Mouse (Mus musculus): ENCODE results near the gene Nfkbib. TPM values are rescaled to one million over a fixed set of nuclear protein-coding genes. Genes with fewer than 3 reads are reported as not detected.

Nfkbib gene
- polyA plus RNA-seq, 1 experiment from 2014 or later, result 38.9 TPM

DNA sequence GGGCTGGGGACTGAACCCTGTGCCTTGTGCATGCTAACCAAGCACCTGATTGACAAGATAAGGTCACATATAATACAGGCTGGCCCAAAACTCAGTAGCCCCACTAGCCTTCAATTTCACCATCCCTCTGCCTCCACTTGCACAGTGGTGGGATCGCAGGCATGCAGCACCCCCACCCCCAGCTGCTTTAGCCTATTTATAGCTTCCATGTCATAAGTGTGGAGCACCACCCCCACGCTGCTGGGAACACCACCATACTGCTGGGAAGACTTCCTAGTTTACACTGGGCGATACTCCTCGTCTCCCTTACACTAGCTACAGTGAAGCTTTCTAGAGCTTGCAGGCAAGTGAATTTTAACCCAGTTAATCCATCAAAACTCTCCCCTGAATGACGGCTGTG, 52.6 kb downstream of the Nfkbib start:
- no peak for ATAC-seq (ENCODE audit: insufficient number of reproducible peaks, insufficient read depth, low FRiP score, low TSS enrichment)
- H3K4me2 ChIP-seq (replicated peaks), result no peak overlapping the region
- no peak overlapping the region for H3K27ac ChIP-seq
- 0 out of 2 replicates have a peak overlapping the region, but pooled peaks have one; percentile 4 for H3K9ac ChIP-seq
- peaks cover 14% of the 10 kb centered on the region for H3K4me1 ChIP-seq
- no peaks in the 10 kb centered on the region for H3K27me3 ChIP-seq
- no peaks in the 10 kb centered on the region for H3K36me3 ChIP-seq
- 78% methylated on average over 5 of the region's 5 CpGs for WGBS
- H3K9me3 ChIP-seq, result no peaks in the 10 kb centered on the region
- H3K4me3 ChIP-seq, result no peak overlapping the region

DNA sequence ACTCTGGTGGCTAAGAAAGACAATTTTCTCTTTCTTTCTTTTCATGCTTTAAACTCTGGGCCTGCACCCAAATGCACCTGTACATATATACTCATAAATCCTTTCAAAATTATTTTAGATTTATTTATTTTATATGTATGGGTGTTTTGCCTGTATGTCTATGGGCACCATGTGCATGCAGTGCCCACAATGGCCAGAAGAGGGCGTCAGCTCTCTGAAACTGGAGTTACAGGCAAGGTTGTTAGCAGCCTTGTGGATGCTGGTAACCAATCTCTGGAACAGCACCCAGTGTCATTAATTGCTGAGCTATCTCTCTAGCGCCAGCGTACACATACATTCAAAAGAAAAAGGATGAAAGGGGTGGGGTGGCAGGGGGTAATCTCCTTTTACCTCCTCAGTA, 56.4 kb downstream of the Nfkbib start:
- Histone ChIP-seq H3K9ac (no peak overlapping the region), H3K4me3 (no peak overlapping the region), H3K27ac (no peak overlapping the region), H3K36me3 (no peaks in the 10 kb centered on the region), H3K9me3 (no peaks in the 10 kb centered on the region), H3K27me3 (no peaks in the 10 kb centered on the region), H3K4me2 (replicated peaks) (no peak overlapping the region), H3K4me1 (0 out of 2 replicates have a peak, but pooled peaks cover under 1% of the 10 kb centered on the region)
- ATAC-seq (ENCODE audit: insufficient number of reproducible peaks, insufficient read depth, low FRiP score, low TSS enrichment), result no peak
- 62% methylated on average over 3 of the region's 3 CpGs for WGBS

DNA sequence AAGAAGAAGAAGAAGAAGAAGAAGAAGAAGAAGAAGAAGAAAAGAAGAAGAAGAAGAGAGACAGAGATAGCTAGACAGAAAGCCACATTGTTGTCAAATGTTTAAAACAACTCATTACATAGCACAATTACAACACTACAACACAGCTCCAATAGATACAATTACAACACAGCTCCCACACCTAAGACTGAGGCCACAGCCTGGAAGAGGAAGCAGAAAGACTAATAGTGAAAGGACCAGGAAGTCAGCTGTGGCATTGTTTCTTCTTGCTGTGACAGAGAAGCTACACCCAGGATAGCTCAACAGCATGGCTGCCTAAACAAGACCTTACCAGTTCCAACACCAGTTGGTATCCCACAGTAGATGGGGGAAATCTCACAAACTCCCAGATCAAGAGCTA, 57.9 kb downstream of the Nfkbib start:
- no peak overlapping the region for H3K9ac ChIP-seq
- H3K4me1 ChIP-seq, result no peaks in the 10 kb centered on the region
- H3K4me3 ChIP-seq, result no peak overlapping the region
- no peaks in the 10 kb centered on the region for H3K36me3 ChIP-seq
- H3K9me3 ChIP-seq, result no peaks in the 10 kb centered on the region
- no peak for ATAC-seq (ENCODE audit: insufficient number of reproducible peaks, insufficient read depth, low FRiP score, low TSS enrichment)
- H3K27ac ChIP-seq, result no peak overlapping the region
- H3K27me3 ChIP-seq, result no peaks in the 10 kb centered on the region
- H3K4me2 ChIP-seq (replicated peaks), result no peak overlapping the region

Other genes with a start within 250 kb of the Nfkbib start
- gene Ifnl3, start 244.7 kb downstream of the Nfkbib start, polyA plus RNA-seq (2016; fragmentation: Nextera tagmentation; extraction: Ambion mirVana), result not detected in 2 replicates
- gene Sycn, start 226.6 kb downstream of the Nfkbib start, polyA plus RNA-seq (2016; fragmentation: Nextera tagmentation; extraction: Ambion mirVana), result not detected in 2 replicates
- not detected in 2 replicates for gene Nccrp1, start 220.3 kb downstream of the Nfkbib start, polyA plus RNA-seq (2016; fragmentation: Nextera tagmentation; extraction: Ambion mirVana)
- 36.6 and 36.8 TPM in 2 replicates for gene Samd4b, start 169.4 kb downstream of the Nfkbib start, polyA plus RNA-seq (2016; fragmentation: Nextera tagmentation; extraction: Ambion mirVana)
- gene Pak4, start 169.3 kb downstream of the Nfkbib start, polyA plus RNA-seq (2016; fragmentation: Nextera tagmentation; extraction: Ambion mirVana), result 43.4 and 44.1 TPM in 2 replicates
- gene Acp7, start 136.2 kb downstream of the Nfkbib start, polyA plus RNA-seq (2016; fragmentation: Nextera tagmentation; extraction: Ambion mirVana), result 0.18 TPM in 1 of 2 replicates, not detected in the other
- gene Fbxo27, start 74.7 kb downstream of the Nfkbib start, polyA plus RNA-seq (2016; fragmentation: Nextera tagmentation; extraction: Ambion mirVana), result 8.6 and 11.9 TPM in 2 replicates
- gene Fbxo17, start 50.7 kb downstream of the Nfkbib start, polyA plus RNA-seq (2016; fragmentation: Nextera tagmentation; extraction: Ambion mirVana), result 15.9 and 19.7 TPM in 2 replicates
- 135 and 138 TPM in 2 replicates for gene Mrps12, start 25.7 kb downstream of the Nfkbib start, polyA plus RNA-seq (2016; fragmentation: Nextera tagmentation; extraction: Ambion mirVana)
- gene Sars2, start 25.5 kb downstream of the Nfkbib start, polyA plus RNA-seq (2016; fragmentation: Nextera tagmentation; extraction: Ambion mirVana), result 29.8 and 32.0 TPM in 2 replicates
- 5.0 and 6.5 TPM in 2 replicates for gene Ccer2, start 11.3 kb downstream of the Nfkbib start, polyA plus RNA-seq (2016; fragmentation: Nextera tagmentation; extraction: Ambion mirVana)
- gene Sirt2, start 777 bp downstream of the Nfkbib start, polyA plus RNA-seq (2016; fragmentation: Nextera tagmentation; extraction: Ambion mirVana), result 76.1 and 76.7 TPM in 2 replicates
- gene Rinl, start 21.5 kb upstream of the Nfkbib start, polyA plus RNA-seq (2016; fragmentation: Nextera tagmentation; extraction: Ambion mirVana), result 2.2 and 2.8 TPM in 2 replicates
- gene Hnrnpl, start 41.0 kb upstream of the Nfkbib start, polyA plus RNA-seq (2016; fragmentation: Nextera tagmentation; extraction: Ambion mirVana), result 372 and 383 TPM in 2 replicates
- 117 and 128 TPM in 2 replicates for gene Ech1, start 57.7 kb upstream of the Nfkbib start, polyA plus RNA-seq (2016; fragmentation: Nextera tagmentation; extraction: Ambion mirVana)
- 5.4 and 7.3 TPM in 2 replicates for gene Lgals4, start 66.3 kb upstream of the Nfkbib start, polyA plus RNA-seq (2016; fragmentation: Nextera tagmentation; extraction: Ambion mirVana)
- gene Lgals7, start 96.3 kb upstream of the Nfkbib start, polyA plus RNA-seq (2016; fragmentation: Nextera tagmentation; extraction: Ambion mirVana), result 2.4 and 4.2 TPM in 2 replicates
- 0.26 and 0.36 TPM in 2 replicates for gene Capn12, start 113.9 kb upstream of the Nfkbib start, polyA plus RNA-seq (2016; fragmentation: Nextera tagmentation; extraction: Ambion mirVana)
- 233 and 253 TPM in 2 replicates for gene Actn4, start 194.8 kb upstream of the Nfkbib start, polyA plus RNA-seq (2016; fragmentation: Nextera tagmentation; extraction: Ambion mirVana)
- 392 and 419 TPM in 2 replicates for gene Eif3k, start 214.4 kb upstream of the Nfkbib start, polyA plus RNA-seq (2016; fragmentation: Nextera tagmentation; extraction: Ambion mirVana)
- gene Map4k1, start 214.5 kb upstream of the Nfkbib start, polyA plus RNA-seq (2016; fragmentation: Nextera tagmentation; extraction: Ambion mirVana), result 6.7 and 9.3 TPM in 2 replicates